Mouse (Mus musculus): Measurements from ENCODE around the gene Trim27.

GRCm38 (mm10) chr13:21233732-21234705 lies 54.8 kb downstream of the Trim27 start:
- TF ChIP-seq GATA1 (IDR thresholded peaks at IDR 0.05; ENCODE audit: low read length) (no peak), TAL1 (IDR thresholded peaks at IDR 0.05; ENCODE audit: low read length) (no peak)

Measured in erythroblast, embryonic 14.5 days (primary cell).